Mouse (Mus musculus) B cell, adult 2 months (primary cell): ENCODE measurements around the gene Galp.
A peak's percentile ranks its signal among the peaks of the same experiment; 100 is the strongest.

Experiments
- DNase-seq, 2 experiments: peaks; one replicate each; pipeline ENCODE4 v3.0.0; 2022

Gene Galp

DNA sequence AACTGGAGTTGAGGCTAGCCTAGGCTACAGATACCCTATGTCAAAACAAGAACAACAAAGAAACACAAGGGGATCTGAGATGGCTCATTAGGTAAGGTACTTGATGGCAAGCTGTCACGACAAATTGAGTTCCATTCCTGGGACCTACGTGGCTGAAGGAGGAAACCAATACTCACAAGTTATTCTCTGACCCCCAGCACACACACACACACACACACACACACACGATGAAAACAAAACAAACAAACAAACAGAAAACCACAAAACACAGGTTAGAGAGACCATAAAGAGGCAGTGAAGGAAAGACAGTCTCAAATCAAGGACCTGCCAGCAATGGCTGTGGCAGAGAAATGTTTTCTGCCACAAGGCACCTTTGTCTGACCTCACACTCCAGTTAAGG is at the start of gene Galp:
TSS of gene Galp (plus strand) at position 301 of the 400 bp plus-strand sequence.
- no peak for DNase-seq

DNA sequence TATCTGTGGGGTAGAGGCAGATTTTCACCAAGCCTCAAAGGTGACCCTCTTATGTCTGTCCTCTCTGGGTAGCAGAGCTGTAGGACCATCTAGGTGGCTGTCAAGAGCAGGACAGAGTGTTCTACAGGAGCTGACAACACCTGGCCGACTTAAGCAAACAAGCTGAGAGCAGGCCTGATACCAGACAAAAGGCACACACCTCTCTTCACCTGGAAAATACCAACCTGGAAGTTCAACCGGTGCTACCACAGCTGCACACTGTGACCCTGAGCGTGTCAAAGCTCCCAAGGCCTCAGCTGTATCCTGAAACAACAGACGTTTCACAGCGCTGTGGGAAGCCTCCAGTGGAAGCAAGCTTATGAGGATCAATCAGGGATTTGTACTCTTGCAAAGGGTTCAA is 49.2 kb upstream of the Galp start:
- DNase-seq: no peak

DNA sequence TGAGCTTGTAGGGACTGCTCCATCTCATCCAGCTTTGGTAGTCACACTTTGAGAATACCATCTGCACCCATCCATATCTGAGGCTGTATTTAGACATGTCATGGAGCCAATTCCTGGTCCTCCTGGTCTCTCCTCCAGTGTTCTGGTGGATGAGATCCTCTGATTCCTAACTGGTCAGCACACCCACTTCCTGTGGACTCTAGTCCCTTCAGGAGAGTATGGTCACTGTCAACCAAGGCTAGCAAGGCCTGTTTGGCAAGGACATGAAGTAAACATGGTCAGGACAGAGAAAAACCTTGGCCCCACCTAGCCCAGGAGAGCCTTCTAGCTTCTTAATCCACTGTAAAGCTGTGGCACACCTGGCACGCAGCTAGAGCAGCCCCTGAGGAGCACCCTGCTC is 45.6 kb upstream of the Galp start:
- no peak for DNase-seq

DNA sequence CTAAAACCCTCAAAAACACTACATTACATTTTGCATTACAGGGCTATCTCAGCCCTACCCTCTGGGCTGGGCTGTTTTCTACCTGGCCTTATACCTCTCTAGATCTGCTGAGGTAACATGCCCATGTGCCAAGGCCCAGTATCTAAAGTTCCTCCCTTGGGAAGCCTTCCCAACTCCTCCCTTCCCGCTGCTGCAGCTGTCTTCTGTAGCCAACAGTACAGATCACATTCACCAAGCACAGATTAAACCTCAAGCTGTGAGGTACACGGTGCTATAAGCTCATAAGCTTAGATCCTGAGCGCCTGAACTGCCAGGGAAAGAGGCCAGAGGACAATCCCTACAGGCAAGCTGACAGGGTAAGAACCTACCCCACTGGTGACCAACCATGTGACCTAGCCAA is 44.9 kb upstream of the Galp start:
- no peak for DNase-seq

DNA sequence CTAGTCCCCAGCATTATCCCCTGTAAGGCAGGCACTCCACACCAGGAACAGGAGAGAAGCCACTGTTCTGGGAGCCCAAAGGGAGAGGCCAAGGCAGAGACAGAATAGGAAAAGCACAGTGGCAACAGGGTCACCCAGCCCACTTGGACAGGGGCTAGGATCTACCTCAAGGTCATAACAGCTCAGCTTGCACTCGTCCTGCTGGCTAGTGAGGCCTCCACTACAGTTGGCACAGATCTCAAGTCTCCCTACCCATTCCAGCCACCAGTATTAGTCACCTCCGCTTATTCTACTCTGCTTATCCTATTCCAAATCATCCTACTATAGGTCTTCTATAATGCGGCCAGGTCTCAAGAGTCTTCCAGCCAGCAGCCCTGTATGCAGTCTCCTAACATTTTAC is 43.8 kb upstream of the Galp start:
- no peak for DNase-seq

DNA sequence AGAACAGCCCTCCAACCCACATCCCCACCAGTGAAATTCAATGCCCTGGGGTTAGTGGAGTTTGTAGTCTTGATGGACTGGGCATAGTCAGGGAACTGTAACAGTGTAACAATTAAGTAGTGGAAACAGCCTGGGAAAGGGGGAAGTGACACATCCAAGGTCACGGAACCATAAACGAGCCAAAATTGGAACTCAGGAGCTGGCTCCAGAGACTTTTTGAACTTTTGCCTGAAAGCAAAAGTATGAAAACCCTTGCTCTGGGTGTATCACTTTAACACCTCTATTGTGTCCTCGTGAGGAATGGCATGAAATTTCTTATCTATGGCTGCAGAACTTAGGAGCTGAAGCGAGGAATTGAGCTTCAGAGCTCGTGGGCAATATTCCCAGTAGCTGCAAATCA is 42.7 kb upstream of the Galp start:
- DNase-seq: no peak

DNA sequence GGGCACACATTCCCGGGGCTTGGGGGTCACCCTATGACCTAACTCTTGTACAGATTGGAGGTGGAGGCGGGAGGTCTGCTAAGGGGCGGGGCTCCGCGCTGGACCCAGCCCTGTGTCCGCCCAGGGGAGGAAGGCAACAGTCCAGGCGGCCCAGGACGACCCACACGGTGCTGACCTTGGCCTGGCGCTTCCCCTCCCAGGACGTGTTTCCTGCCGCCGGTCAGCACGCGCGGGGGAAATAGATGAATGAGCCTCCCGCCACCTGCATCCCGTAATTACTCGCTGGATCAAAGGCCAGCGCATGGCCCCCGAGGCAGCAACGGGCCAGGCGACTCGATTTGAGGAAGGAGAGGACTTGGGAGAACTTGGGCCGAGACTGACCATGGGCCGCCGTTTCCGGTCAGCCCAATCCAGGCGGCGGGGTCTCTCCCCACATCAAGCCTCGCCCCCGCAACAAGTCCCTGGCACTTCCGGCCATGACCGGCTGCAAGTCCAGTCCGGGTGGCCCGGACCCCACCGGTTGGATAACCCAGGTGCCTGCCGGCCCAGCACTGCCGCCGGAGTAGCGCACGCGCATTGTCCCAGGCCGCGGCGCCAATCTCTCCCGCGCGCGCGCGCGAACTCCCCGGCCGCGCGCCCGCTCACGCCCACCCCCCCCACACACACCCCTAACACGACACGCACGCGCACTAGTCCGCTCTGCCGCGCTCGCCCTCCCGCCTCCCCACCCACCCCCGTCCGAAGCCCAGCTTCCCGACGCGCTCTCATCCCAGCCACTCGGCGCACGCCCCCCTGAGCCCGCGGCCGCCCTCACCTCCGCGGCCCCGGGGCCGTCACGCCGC is 41.6 kb upstream of the Galp start:
- DNase-seq: peak; percentile 69 to 74

DNA sequence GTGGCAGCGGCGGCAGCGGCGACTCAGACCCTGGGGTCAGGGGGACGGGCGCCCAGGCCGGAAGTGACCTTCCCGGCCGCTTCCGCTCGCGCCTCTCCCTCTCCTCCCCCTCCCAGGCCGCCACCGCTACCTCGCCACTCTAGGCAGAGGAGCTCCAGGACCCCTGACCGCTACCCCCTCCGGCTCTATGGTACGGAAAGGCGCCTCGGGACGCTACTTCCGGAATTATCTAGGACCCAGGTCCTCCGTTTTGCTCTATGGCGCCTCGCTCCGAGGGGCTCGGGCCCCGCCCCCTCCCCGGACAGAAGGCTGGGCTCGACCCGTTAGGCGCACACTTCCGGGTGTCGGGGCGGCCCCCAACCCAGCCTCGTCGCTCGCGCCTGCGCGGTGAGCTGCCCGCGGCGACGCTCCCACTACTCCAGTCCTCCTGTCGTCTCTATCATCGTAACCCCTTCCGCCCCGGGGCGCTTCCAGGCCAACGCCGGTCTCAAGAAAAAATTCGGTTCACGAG is 40.9 kb upstream of the Galp start, which contains the start of gene Zfp787:
TSS of gene Zfp787 (minus strand) at position 97 of the 511 bp plus-strand sequence.
- peak; percentile 91 to 92 for DNase-seq

DNA sequence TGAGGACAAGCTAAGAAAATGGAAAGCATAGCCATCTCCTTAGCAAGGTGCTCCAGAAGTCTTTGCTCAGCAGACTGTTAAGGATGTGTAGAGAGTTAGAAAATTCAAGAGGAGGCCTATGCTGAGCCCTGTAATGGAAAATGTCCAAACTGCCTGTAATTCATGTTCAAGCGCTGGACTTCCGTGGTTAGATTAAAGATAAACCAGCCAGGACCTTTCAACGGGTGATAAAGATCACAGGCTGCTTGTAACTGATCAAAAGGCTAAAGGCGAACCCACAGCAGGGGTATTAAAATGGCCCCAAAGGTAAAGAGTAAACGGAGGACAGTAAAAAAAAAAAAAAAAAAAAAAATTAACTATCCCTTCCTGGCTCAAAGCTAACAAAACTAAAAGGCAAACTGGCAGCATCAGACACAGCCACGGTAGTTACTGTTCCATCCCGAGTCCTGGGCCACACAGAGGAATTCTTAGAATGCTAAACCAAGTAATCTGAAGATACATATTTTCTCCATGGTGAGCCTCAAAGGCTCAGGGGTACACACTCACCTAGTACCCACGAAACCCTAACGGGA is 39.9 kb upstream of the Galp start:
- no peak for DNase-seq

DNA sequence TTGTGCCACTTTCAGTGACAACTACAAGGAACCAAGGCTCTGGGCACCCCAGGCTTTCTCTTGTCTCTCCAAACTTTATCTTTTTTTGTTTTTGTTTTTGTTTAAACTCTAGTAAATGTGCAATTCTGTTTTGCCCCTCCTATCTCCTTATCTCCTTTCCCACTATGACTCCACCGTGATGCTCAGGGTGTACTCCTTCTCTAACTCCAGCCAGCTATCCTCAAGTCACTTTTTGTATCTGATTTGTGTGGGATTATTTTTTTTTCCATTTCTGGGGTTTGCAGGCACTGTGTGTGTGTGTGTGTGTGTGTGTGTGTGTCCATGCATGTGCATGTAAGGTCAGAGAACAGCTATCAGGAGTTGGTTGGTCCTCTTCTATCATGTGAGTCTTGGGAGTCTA is 39.4 kb upstream of the Galp start:
- no peak for DNase-seq

DNA sequence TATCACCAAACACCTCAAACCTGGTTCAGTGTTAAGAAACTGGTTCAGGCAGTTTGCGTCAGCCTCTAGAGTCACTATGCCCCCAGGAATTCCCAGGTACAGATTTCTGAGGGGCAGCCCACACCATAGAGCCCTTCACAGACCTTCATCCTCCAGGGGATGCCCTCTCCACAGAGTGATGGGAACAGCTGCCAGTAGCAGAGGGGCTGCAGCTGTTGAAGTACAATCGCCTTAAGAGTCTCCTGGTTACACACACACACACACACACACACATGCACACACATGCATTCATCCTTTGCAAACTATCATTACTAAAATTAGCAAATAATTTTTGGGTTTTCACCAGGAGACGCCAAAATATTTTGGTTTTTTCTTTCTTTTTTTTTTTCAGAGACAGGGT is 37.3 kb upstream of the Galp start:
- DNase-seq: no peak

DNA sequence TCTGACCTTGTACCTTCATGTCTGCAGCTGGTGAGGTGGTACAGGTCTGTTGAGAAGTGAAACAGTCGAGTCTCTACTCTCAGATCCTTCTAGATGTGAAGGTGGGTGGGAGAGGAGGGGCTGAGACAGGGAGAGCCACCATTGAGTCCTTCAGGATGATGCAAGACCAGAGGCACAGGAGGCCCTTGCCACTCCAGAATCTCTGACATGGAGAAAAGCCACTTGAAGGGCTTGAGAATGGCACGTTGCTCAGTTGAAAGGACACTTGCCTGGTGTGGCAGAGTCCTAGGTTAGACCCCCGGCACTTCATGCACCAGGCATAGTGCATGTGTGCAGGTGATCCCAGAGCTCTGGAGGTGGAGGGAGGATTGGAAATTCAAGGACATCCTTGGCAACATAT is 35.3 kb upstream of the Galp start:
- DNase-seq: no peak

DNA sequence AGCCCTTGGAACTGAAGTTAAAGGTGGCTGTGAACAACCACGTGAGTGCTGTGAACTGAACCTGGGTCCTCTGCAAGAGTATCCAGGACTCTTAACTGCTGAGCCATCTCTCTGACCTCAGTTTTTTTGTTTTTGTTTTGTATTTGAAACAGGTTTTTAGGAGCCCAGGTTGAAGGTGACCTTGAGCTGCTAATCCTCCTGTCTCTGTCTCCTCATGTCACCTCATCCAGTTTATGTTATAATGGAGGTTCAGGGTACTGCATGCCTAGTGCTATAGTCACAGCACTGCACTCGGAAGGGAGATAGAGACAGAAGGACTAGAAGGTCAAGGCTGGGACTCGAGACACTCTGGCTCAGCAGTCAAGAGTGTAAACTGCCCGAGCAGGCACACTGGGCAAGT is 34.7 kb upstream of the Galp start:
- no peak for DNase-seq

DNA sequence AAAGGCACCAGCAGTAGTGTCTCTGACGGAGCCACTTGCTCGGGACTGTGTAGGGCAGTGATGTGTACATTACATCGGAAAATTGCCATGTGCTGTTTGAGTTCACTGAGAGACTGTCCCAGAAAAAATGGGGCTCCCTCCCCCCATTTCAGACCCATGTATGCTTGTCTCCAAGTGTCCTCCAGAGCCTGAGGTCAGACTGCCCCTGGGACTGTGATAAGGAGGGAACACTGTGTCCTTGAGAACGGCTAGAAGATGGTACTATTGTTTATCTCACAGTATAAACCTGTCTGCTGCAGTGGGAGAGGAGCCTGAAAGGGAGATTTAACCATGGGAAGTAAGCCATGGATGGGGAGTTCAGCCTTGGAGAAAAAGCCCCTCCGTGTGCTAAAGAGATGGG is 32.2 kb upstream of the Galp start:
- no peak for DNase-seq

DNA sequence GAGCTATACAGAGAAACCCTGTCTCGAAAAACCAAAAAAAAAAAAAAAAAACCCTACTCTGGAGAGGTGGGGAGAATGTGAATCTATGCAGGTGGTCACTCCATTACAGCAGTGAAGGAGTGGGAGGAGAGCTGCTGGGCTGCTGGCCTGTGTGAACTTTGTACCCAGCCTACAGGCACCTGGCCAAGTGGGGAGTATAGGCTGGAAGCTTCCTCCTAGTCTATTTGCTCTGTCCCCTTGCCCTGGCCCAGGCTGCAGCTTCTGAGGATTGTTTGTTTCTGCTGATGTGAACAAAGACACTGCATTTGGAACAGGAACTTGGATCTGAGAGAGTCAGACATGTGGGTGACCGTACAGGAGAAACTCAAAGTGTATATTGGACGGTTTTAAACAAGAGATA is 27.5 kb upstream of the Galp start:
- no peak for DNase-seq

DNA sequence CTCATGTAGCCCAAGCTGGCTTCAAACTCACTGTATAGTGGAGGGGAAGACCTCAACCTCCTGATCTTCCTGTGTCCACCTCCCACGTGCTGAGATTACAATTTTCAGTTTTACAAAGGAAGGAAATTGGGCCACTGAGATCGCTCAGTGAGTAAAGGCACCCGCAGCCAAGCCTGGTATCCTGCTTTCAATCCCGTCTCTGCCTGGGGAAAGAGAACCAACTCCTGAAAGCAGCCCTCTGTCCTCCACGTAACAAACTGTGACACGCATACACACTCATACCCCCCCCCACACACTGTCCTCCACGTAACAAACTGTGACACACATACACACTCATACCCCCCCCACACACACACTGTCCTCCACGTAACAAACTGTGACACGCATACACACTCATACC is 26.5 kb upstream of the Galp start:
- no peak for DNase-seq

DNA sequence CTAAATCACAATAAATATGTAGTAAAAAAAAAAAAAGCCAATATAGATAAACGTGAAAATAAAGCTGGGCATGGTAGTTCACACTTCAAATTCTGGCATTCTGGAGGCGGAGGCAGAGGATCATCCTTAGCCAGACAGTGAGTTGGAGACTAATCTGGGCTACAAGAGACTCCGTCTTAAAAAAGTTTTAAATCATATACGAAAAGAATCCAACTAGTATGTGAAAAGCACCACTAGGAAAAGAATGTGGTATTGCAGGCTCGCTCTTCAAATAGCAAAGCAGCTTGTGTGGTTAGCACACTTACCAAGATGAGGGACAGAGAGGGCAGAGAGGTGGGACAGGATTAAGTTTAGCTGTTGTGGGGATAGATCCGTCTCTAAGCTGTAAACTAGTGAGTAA is 26.0 kb upstream of the Galp start:
- DNase-seq: no peak

DNA sequence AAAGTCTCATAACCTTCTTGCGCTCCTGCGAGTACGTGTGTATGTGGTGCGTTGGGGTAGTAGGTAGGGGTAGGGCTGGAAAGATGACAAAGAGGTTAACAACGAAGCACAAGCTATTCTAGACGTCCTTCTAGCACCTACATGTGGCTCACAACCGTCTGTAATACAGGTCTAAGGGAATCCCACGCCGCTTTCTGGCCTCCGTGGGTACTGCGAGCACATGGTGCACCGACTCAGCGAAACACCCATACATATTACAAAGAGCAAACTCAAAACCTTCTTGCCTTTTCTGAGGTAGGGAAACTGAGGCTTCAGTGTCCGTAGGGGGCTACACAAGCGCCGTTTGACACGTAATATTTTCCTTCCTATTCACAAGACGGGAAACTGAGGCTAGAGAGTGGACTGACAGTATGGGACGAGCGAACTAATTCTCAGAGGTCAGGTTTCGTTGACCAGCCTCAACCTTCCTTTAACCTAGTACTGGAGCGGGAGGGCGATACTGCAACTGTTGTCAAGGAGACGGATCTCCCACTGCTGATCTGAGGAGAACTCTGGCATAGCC is 25.4 kb upstream of the Galp start:
- DNase-seq: peak; percentile 72 to 79

DNA sequence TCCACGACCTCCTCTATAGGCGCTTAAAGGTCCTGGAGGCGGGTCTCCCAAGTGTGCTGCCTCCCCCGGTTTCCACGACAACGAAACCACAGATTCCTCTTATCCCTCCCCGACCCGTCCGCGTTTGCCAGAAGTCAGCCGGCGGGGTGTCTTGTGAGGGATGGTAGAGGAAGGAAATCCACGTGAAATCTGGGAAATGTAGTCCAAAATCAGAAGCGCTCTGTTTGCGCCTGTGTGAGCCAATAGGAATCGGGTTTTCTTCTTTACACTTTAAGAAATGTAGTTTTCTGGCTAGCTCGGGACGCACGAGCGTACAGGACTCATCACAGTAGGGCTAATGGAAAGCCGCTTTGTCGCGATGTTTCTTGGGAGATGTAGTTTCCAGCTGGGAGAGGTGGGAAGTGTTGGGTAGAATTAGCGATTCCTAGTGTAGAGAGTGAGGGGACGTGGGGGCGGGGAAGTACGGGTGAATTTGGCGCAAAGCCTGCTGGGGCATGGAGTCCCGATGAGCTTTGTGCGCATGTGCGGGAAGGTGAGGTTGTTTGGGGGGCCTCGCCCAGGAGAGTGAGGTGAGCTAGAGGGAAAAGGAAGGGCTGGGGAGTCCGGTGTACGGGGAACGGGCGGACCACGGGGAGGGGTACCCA is 24.8 kb upstream of the Galp start, which contains the start of gene Zfp444:
TSS of gene Zfp444 (plus strand) at position 221 of the 644 bp plus-strand sequence.
- peak; percentile 93 to 95 for DNase-seq

DNA sequence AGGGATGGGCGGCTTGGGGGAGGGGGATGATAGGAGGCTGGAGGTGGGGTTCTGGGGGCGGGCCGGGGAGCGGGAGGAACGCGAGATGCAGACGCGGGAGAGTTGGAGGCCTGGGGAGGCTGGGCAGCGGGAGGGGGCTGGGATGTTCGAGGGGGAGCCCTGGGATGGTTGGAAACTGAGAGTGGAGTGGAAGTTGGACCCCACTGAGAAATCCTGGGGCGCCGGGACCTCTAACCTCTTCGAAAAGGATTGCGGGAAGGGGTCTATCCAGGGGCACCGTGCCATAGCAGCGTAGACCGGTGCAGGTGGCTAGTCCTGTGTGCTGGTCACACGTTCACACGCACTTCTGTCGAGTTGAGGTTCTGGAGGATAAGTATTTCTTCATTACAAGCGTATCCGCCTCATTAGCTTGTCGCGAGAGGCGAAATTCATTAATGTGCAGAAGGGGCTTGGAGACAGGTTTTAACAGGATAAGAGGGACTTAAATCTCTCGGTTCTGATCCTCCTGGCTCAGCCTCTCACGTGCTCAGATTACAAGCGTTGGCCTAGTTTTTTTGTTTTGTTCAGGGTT is 24.1 kb upstream of the Galp start:
- DNase-seq: no peak

DNA sequence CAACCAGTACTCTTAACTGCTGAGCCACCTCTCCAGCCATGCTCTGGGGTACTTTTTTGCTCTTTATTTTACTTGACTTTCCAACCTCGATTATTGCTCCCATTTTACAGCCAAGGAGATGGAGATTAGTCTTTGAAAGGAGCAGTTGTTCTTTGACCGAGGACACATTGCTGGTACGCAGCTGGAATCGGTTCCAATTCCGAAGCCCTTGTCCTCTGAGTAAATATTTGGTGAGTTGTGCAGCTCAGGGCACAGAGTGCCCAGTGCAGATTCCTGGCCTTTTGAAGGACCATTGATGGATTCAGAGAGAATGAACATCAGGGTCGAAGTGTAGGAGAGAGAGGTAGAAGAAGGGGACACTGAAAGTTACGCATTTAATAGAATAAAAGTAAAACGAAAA is 23.0 kb upstream of the Galp start:
- no peak for DNase-seq

DNA sequence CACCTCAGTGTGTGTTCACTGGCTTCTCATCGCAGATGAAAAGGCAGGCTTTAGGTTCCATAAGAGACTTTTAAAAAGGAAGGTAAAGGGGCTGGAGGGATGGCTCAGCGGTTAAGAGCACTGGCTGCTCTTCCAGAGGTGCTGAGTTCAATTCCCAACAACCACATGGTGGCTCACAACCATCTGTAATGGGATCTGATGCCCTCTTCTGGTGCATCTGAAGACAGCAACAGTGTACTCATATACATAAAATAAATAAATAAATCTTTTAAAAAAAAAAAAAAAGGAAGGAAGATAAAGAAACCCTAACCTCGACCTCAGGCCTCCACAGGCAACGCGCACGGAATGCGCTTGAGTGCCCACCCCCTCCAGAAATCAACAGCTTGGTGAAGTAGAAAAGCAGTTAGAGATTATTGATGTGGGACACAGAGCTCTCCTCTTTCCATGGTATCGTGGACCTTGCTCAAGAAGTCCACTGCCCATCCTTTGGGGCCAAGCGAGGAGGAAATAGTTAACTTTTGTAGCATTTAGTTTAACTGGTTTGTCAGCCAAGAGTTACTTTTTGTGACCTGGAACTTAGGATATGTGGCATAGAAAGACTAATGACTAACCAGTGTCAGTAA is 22.4 kb upstream of the Galp start:
- peak; percentile 21 to 40 for DNase-seq

DNA sequence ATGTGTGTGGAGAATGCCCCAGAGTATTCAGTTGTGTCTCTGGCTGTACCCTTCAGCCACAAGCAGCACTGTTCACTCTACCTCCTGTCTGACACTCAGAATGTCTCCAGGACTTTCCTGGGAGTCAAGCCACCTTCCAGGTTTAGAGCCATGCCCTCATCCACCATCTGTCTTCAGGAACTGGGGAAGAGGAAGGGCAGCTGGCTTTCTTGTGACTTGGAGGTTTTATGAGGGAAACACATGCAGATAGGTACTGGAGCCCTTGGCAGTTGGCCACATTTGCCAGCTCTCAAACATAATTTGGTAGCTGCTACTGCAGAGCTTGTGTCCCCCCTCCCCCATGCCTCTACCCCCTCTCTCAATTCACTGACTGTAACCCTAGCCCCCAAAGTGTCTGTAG is 17.9 kb upstream of the Galp start:
- DNase-seq: no peak
